Mouse (Mus musculus) hindbrain, embryonic 16.5 days (tissue): ENCODE results near the gene Slc35g3. TPM values are rescaled to one million over a fixed set of nuclear protein-coding genes. Genes with fewer than 3 reads are reported as not detected.

Experiments used
- ATAC-seq: fragments of 200-750 bp; cut with Nextera tagmentation; 2 replicates; pipeline ENCODE4 v1.8.0; 2017; ENCODE audit warnings: moderate TSS enrichment, moderate library complexity
- H3K27ac ChIP-seq: fragments of 300-500 bp; sonication (generic); 2 replicates; pipeline ENCODE4 v1.5.1; 2014; ENCODE audit warnings: low read depth, mild to moderate bottlenecking, control low read depth, low read length, moderate library complexity
- H3K27me3 ChIP-seq: fragments of 300-500 bp; sonication (generic); replicated peaks from 2 replicates; pipeline ENCODE4 v1.6.1; 2014; ENCODE audit warnings: low read length; ENCODE audit not compliant: control insufficient read depth, insufficient read depth
- H3K36me3 ChIP-seq: fragments of 300-500 bp; sonication (generic); 2 replicates; pipeline ENCODE4 v1.6.1; 2014; ENCODE audit warnings: mild to moderate bottlenecking, low read length, moderate library complexity, mixed read lengths; ENCODE audit not compliant: control insufficient read depth, insufficient read depth
- H3K4me1 ChIP-seq: fragments of 300-500 bp; sonication (generic); 2 replicates; pipeline ENCODE4 v1.6.1; 2014; ENCODE audit warnings: low read depth, low read length; ENCODE audit not compliant: control insufficient read depth, insufficient read depth
- H3K4me2 ChIP-seq: fragments of 300-500 bp; sonication (generic); 2 replicates; pipeline ENCODE4 v1.6.1; 2014; ENCODE audit warnings: mild to moderate bottlenecking, low read length, control low read depth, moderate library complexity
- H3K4me3 ChIP-seq: fragments of 300-500 bp; sonication (generic); 2 replicates; pipeline ENCODE4 v1.5.1; 2014; ENCODE audit warnings: mild to moderate bottlenecking, low read length, control low read depth, moderate library complexity
- H3K9ac ChIP-seq: fragments of 300-500 bp; sonication (generic); 2 replicates; pipeline ENCODE4 v1.6.1; 2014; ENCODE audit warnings: low read depth, mild to moderate bottlenecking, control low read depth, low read length, moderate library complexity
- H3K9me3 ChIP-seq: fragments of 300-500 bp; sonication (generic); 2 replicates; pipeline ENCODE4 v1.6.1; 2014; ENCODE audit warnings: mild to moderate bottlenecking, low read length, moderate library complexity; ENCODE audit not compliant: control insufficient read depth
- WGBS: fragments of 180-500 bp; shearing (Covaris S2); extraction: QIAGEN DNeasy Blood & Tissue Kit; methylation state at CpG from one replicate; pipeline ENCODE4 v1.1.7; 2014; 5-methylcytosine and 5-hydroxymethylcytosine counted together
- polyA plus RNA-seq: library from polyadenylated mRNA; unstranded; fragments of >200 nt; fragmentation: Nextera tagmentation; extraction: Ambion mirVana; gene quantifications from 2 replicates; pipeline ENCODE4 v1.2.1, GENCODE M21; 2015

Gene Slc35g3
- polyA plus RNA-seq, 1 experiment from 2014 or later: 0.41 TPM

DNA sequence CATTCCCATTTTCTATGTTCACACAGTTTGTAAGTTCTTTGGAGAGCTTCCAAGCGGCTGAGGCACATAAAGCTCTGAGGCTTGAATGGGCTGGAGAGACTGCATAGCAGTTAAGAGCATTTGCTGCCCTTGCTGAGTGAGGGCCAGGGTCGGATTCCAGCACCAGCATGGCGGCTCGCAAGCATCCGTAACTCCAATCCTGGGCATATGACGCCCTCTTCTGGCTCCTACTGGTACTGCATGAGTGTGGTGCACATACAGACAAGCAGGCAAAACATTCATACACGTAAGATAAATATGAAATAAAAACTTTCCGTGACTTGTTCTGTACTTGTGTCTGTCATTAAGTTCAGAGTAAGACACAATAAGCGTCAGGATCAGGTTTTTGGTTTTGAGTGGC is 46.3 kb downstream of the Slc35g3 start:
- Histone ChIP-seq H3K27me3 (no peaks in the 10 kb centered on the region), H3K36me3 (no peaks in the 10 kb centered on the region), H3K4me1 (no peaks in the 10 kb centered on the region), H3K27ac (no peak overlapping the region), H3K4me2 (no peak overlapping the region), H3K9ac (no peak overlapping the region), H3K4me3 (no peak overlapping the region), H3K9me3 (no peaks in the 10 kb centered on the region)
- 58% methylated on average over 9 of the region's 9 CpGs for WGBS
- ATAC-seq: no peak

DNA sequence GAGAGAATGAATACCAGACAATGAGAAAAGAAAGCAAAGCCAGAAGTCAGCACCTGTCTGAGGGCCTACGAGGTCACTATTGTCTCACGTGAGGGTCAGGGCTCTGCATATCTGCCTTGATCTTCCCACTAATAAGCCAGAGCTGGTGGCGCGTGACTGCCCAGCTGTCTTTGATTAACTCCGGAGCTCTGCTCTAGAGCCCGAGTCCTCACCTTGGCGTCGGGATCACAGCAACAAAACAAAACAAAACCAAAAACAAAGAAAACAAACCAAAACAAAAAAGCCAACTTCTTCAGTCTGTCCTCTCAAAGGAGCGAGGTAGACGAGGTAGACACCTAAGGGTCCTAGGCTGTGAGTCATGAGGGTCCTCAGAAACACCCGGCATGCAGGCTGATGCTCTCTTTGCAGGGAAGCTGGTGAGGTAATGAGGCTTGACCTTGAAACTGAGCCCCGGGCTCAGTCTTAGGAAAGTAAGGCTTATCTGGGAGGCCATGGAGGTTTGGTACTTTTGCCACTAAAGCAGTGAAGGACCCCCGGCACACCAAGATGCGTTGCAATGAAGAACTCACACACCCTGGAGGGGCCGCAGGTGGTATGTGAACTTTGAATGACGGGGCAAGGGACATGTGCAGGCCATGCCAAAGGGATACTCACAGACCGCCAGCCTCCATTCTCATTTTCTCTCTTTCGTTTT is 47.0 kb downstream of the Slc35g3 start:
- ATAC-seq: no peak
- Histone ChIP-seq H3K27me3 (no peaks in the 10 kb centered on the region), H3K9me3 (no peaks in the 10 kb centered on the region), H3K36me3 (no peaks in the 10 kb centered on the region), H3K27ac (no peak overlapping the region), H3K9ac (no peak overlapping the region), H3K4me3 (no peak overlapping the region), H3K4me1 (no peaks in the 10 kb centered on the region), H3K4me2 (no peak overlapping the region)
- 72% methylated on average over 18 of the region's 18 CpGs for WGBS

DNA sequence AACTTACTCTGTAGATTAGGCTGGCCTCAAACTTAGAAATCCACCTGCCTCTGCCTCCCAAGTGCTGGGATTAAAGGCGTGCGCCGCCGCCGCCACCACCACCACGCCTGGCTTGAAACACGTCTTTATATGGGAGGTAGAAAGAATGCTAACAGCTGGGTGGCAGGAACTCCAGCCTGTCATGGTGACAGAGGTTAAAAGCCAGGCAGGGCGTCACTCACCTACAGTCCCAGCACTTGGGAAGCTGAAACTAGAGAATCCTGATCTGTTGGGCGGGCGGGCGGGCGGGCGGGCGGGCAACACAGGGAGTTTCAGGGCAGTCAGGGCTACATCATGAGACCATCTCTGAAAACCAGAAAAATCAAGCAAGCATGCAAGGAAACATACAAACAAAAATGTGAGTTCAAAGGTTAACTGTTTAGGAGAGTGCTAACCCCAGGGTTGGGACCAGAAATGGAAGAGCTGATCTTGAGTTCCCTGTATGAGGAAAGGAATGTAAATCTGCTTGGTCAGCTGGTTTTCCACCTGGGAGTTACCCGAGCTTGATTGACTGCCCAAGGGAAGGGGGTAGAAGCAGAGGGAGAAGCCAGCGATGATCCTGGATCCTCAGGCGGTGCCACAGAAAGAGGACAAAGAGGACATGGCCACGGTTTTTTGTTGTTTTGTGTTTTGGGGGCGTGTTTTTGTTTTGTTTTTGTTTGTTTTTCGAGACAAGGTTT is 48.7 kb downstream of the Slc35g3 start:
- Histone ChIP-seq H3K27ac (no peak overlapping the region), H3K4me3 (no peak overlapping the region), H3K4me1 (no peaks in the 10 kb centered on the region), H3K9ac (no peak overlapping the region), H3K27me3 (no peaks in the 10 kb centered on the region), H3K4me2 (no peak overlapping the region), H3K36me3 (no peaks in the 10 kb centered on the region), H3K9me3 (no peaks in the 10 kb centered on the region)
- WGBS: 81% methylated on average over 20 of the region's 20 CpGs
- ATAC-seq: no peak

DNA sequence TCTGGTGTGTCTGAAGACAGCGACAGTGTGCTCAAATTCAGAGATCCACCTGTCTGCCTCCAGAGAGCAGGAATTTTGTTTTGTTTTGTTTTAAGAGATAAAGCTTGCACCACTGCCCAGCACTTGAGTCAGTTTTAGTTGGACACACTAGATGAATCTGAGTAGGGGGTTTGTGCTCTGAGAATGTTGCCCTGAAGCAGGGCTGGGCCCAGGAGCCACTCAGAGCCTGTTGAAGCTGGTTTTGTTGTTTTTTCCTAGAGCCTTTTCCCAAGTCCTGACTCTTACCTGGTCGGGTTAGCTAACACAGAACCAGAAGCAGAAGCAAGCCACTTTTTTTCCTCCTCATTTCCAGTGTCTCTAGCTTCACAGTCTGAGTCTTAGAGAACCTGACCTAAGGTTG is 50.7 kb downstream of the Slc35g3 start:
- H3K9ac ChIP-seq: no peak overlapping the region
- H3K27ac ChIP-seq: no peak overlapping the region
- H3K4me1 ChIP-seq: no peaks in the 10 kb centered on the region
- H3K9me3 ChIP-seq: no peaks in the 10 kb centered on the region
- WGBS: 79% methylated on average over 2 of the region's 2 CpGs
- H3K4me3 ChIP-seq: no peak overlapping the region
- no peak for ATAC-seq
- H3K4me2 ChIP-seq: no peak overlapping the region
- no peaks in the 10 kb centered on the region for H3K36me3 ChIP-seq
- no peaks in the 10 kb centered on the region for H3K27me3 ChIP-seq

DNA sequence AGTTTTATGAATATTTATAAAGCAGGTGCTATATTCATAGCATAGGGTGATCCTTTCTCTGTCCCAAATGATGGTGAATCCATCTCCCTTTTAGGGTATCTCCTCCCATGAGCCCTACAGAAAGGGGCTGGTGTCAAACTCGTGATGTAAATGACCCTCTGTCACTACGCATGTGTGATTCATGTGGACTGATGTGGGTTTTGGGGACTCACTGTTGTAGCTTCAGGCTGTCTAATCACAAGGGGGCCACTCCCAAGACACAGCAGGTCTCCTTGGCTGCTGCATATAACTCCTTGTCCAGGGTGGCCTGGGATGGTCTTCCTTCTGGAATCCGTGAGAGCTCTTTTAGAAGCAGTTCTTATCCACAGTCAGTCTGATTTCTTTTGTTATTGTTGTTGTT is 51.3 kb downstream of the Slc35g3 start:
- WGBS: 64% methylated on average over 3 of the region's 3 CpGs
- Histone ChIP-seq H3K4me1 (no peaks in the 10 kb centered on the region), H3K4me3 (no peak overlapping the region), H3K9me3 (no peaks in the 10 kb centered on the region), H3K9ac (no peak overlapping the region), H3K27me3 (no peaks in the 10 kb centered on the region), H3K27ac (no peak overlapping the region), H3K4me2 (no peak overlapping the region), H3K36me3 (no peaks in the 10 kb centered on the region)
- ATAC-seq: no peak

Other genes starting within 250 kb of the Slc35g3 start
- gene Dnah2, start 212.9 kb downstream of the Slc35g3 start, polyA plus RNA-seq: 3.0 and 4.0 TPM in 2 replicates
- 104 and 132 TPM in 2 replicates for gene Efnb3, start 201.8 kb downstream of the Slc35g3 start, polyA plus RNA-seq
- gene Wrap53, start 181.7 kb downstream of the Slc35g3 start, polyA plus RNA-seq: 18.2 and 20.1 TPM in 2 replicates
- gene Trp53, start 181.6 kb downstream of the Slc35g3 start, polyA plus RNA-seq: 47.9 and 57.9 TPM in 2 replicates
- 105 and 117 TPM in 2 replicates for gene Atp1b2, start 156.0 kb downstream of the Slc35g3 start, polyA plus RNA-seq
- not detected in 2 replicates for gene Shbg, start 144.1 kb downstream of the Slc35g3 start, polyA plus RNA-seq
- gene Sat2, start 139.9 kb downstream of the Slc35g3 start, polyA plus RNA-seq: 22.6 and 26.2 TPM in 2 replicates
- gene Fxr2, start 129.0 kb downstream of the Slc35g3 start, polyA plus RNA-seq: 32.1 and 34.6 TPM in 2 replicates
- gene Sox15, start 106.7 kb downstream of the Slc35g3 start, polyA plus RNA-seq: not detected in 2 replicates
- 104 and 112 TPM in 2 replicates for gene Mpdu1, start 99.3 kb downstream of the Slc35g3 start, polyA plus RNA-seq
- 10.2 and 11.5 TPM in 2 replicates for gene Cd68, start 95.8 kb downstream of the Slc35g3 start, polyA plus RNA-seq
- 382 and 471 TPM in 2 replicates for gene Eif4a1, start 89.5 kb downstream of the Slc35g3 start, polyA plus RNA-seq
- gene Senp3, start 79.9 kb downstream of the Slc35g3 start, polyA plus RNA-seq: 89.8 and 104 TPM in 2 replicates
- 0.53 and 0.77 TPM in 2 replicates for gene Tnfsf13, start 76.2 kb downstream of the Slc35g3 start, polyA plus RNA-seq
- gene Tnfsf12, start 66.1 kb downstream of the Slc35g3 start, polyA plus RNA-seq: 4.4 and 5.6 TPM in 2 replicates
- gene Tnfsfm13, start 65.9 kb downstream of the Slc35g3 start, polyA plus RNA-seq: 1.6 and 2.0 TPM in 2 replicates
- 12.1 and 14.9 TPM in 2 replicates for gene Polr2a, start 3.3 kb downstream of the Slc35g3 start, polyA plus RNA-seq
- 5.8 and 6.2 TPM in 2 replicates for gene Zbtb4, start 3.9 kb upstream of the Slc35g3 start, polyA plus RNA-seq
- 1.4 and 2.9 TPM in 2 replicates for gene Chrnb1, start 34.0 kb upstream of the Slc35g3 start, polyA plus RNA-seq
- 6.7 and 7.2 TPM in 2 replicates for gene Fgf11, start 39.9 kb upstream of the Slc35g3 start, polyA plus RNA-seq
- 1.3 and 1.6 TPM in 2 replicates for gene Tmem102, start 43.7 kb upstream of the Slc35g3 start, polyA plus RNA-seq
- not detected in 2 replicates for gene Gm39566, start 53.3 kb upstream of the Slc35g3 start, polyA plus RNA-seq
- not detected in 2 replicates for gene Spem2, start 56.5 kb upstream of the Slc35g3 start, polyA plus RNA-seq
- 0.35 and 0.45 TPM in 2 replicates for gene Spem1, start 60.2 kb upstream of the Slc35g3 start, polyA plus RNA-seq
- 19.1 and 22.4 TPM in 2 replicates for gene Nlgn2, start 75.8 kb upstream of the Slc35g3 start, polyA plus RNA-seq
- gene Tmem256, start 76.5 kb upstream of the Slc35g3 start, polyA plus RNA-seq: 341 and 379 TPM in 2 replicates
- gene Plscr3, start 84.4 kb upstream of the Slc35g3 start, polyA plus RNA-seq: 37.3 and 48.6 TPM in 2 replicates
- gene Tnk1, start 96.8 kb upstream of the Slc35g3 start, polyA plus RNA-seq: 0.10 and 0.13 TPM in 2 replicates
- not detected in 2 replicates for gene Tmem95, start 116.0 kb upstream of the Slc35g3 start, polyA plus RNA-seq
- gene Kctd11, start 119.4 kb upstream of the Slc35g3 start, polyA plus RNA-seq: 2.2 and 3.2 TPM in 2 replicates
- 0.13 and 0.25 TPM in 2 replicates for gene Acap1, start 133.6 kb upstream of the Slc35g3 start, polyA plus RNA-seq
- gene 2810408A11Rik, start 139.0 kb upstream of the Slc35g3 start, polyA plus RNA-seq: 5.5 and 6.3 TPM in 2 replicates
- gene Neurl4, start 139.1 kb upstream of the Slc35g3 start, polyA plus RNA-seq: 17.8 and 19.0 TPM in 2 replicates
- 55.2 and 65.7 TPM in 2 replicates for gene Gps2, start 151.9 kb upstream of the Slc35g3 start, polyA plus RNA-seq
- 1,120 and 1,123 TPM in 2 replicates for gene Eif5a, start 160.0 kb upstream of the Slc35g3 start, polyA plus RNA-seq
- gene Ybx2, start 173.8 kb upstream of the Slc35g3 start, polyA plus RNA-seq: 5.7 and 6.2 TPM in 2 replicates
- 4.7 and 5.8 TPM in 2 replicates for gene Slc2a4, start 186.2 kb upstream of the Slc35g3 start, polyA plus RNA-seq
- gene Cldn7, start 202.8 kb upstream of the Slc35g3 start, polyA plus RNA-seq: 0.17 and 0.33 TPM in 2 replicates
- gene Ctdnep1, start 219.2 kb upstream of the Slc35g3 start, polyA plus RNA-seq: 26.9 and 27.4 TPM in 2 replicates
- 168 and 188 TPM in 2 replicates for gene Elp5, start 220.5 kb upstream of the Slc35g3 start, polyA plus RNA-seq
- 576 and 581 TPM in 2 replicates for gene Gabarap, start 229.2 kb upstream of the Slc35g3 start, polyA plus RNA-seq
- 54.2 and 55.4 TPM in 2 replicates for gene Phf23, start 233.8 kb upstream of the Slc35g3 start, polyA plus RNA-seq
- 21.0 and 25.4 TPM in 2 replicates for gene Dvl2, start 238.6 kb upstream of the Slc35g3 start, polyA plus RNA-seq